Mouse (Mus musculus) megakaryocyte, embryonic 14.5 days (primary cell): ENCODE data around the gene Gse1.

Source experiments
- FLI1 ChIP-seq: IDR thresholded peaks from 2 replicates; pipeline ENCODE4 v1.6.1; 2012; ENCODE audit warnings: low read length, inconsistent platforms, mixed read lengths
- GATA1 ChIP-seq: IDR thresholded peaks from 3 replicates; pipeline ENCODE4 v1.6.1; 2012; ENCODE audit warnings: mixed read lengths, low read length, inconsistent platforms, borderline replicate concordance

DNA sequence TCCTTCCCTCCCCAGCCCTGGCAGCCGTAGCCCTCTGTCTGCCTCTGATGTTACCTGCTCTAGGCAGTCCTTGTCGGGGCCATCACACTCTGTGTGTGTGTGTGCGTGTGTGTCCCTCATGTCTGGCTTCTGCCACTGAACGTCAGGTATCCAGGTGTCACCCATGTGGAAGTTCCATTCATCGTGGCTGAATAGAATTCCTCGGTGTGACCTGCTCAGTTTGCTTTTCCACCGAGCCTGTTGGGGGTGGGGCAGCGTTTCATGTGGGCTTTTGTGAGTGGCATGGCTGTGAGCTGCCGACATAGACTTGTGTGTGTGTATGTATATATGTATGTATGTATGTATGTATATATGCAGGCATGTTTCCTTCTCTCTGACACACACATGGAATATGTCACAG lies 57.6 kb downstream of the Gse1 start:
- TF ChIP-seq GATA1 (no peak), FLI1 (no peak)
